In genomic region chr16:96795431-96795830, GRCm38 (mm10) we compare ENCODE assay signal across 8 mouse cellular contexts.
DNase-seq lines count a peak whose midpoint lies in the region; ATAC-seq and TF ChIP-seq lines count a peak whose summit lies in the region.

No protein-coding gene starts in this region.

- ATAC-seq in neural tube, embryonic 11.5 days (ENCODE audit: insufficient read depth, low FRiP score, low TSS enrichment): no peak
- ATAC-seq in midbrain, embryonic 16.5 days: no peak

- H3K27ac ChIP-seq in heart, adult 2 months: no peak overlapping the region
- no peak overlapping the region for H3K27ac ChIP-seq in neural tube, embryonic 11.5 days (ENCODE audit: low read depth, low read length)
- no peak overlapping the region for H3K27ac ChIP-seq in midbrain, embryonic 16.5 days (ENCODE audit: low read length)

- no peaks in the 10 kb centered on the region for H3K4me1 ChIP-seq in heart, adult 2 months (ENCODE audit: control insufficient read depth, insufficient read depth, low read length)
- H3K4me1 ChIP-seq in neural tube, embryonic 11.5 days (ENCODE audit: control insufficient read depth, insufficient read depth, low read length): no peaks in the 10 kb centered on the region
- H3K4me1 ChIP-seq in midbrain, embryonic 16.5 days (ENCODE audit: control insufficient read depth, insufficient read depth, low read length): no peaks in the 10 kb centered on the region

- TF ChIP-seq POLR2A in heart, adult 2 months (IDR thresholded peaks at IDR 0.05; ENCODE audit: insufficient read depth, low read depth, low read length): no peak

- TF ChIP-seq CTCF in heart, adult 2 months (IDR thresholded peaks at IDR 0.05): peak; percentile 71

- no peak overlapping the region for H3K4me3 ChIP-seq in heart, adult 2 months
- no peak overlapping the region for H3K4me3 ChIP-seq in neural tube, embryonic 11.5 days (ENCODE audit: low read depth, low read length)
- no peak overlapping the region for H3K4me3 ChIP-seq in midbrain, embryonic 16.5 days (ENCODE audit: low read depth, low read length)

- no peaks in the 10 kb centered on the region for H3K27me3 ChIP-seq in heart, adult 2 months (ENCODE audit: control insufficient read depth, insufficient read depth, low read length)
- H3K27me3 ChIP-seq in neural tube, embryonic 11.5 days (ENCODE audit: control insufficient read depth, insufficient read depth, low read length): no peaks in the 10 kb centered on the region
- no peaks in the 10 kb centered on the region for H3K27me3 ChIP-seq in midbrain, embryonic 16.5 days (ENCODE audit: control insufficient read depth, insufficient read depth, low read depth, low read length)

- no peaks in the 10 kb centered on the region for H3K79me2 ChIP-seq in heart, adult 2 months (replicated peaks; ENCODE audit: control insufficient read depth, insufficient read depth, low read length)

- DNase-seq in heart, adult 2 months: peak; percentile 6 to 20
- no peak for DNase-seq in heart, postnatal 25 days (ENCODE audit: low spot score)
- DNase-seq in right cerebral cortex, adult 2 months (ENCODE audit: low spot score in 2 of 2): peak; percentile 23 to 43
- DNase-seq in right cerebral cortex, postnatal 25 days: no peak
- peak; percentile 73 to 77 for DNase-seq in cerebellum, postnatal 10 days
- peak; percentile 33 to 72 for DNase-seq in kidney, adult 8-10 months
- peak; percentile 36 for DNase-seq in neural tube, embryonic 11.5 days (ENCODE audit: low spot score)

- no peak for TF ChIP-seq EP300 in heart, adult 2 months (IDR thresholded peaks at IDR 0.05; ENCODE audit: insufficient read depth, low read depth, low read length)

- no peaks in the 10 kb centered on the region for H3K36me3 ChIP-seq in heart, adult 2 months (ENCODE audit: control insufficient read depth, insufficient read depth, low read length)
- H3K36me3 ChIP-seq in neural tube, embryonic 11.5 days (ENCODE audit: control insufficient read depth, insufficient read depth, low read length): no peaks in the 10 kb centered on the region
- H3K36me3 ChIP-seq in midbrain, embryonic 16.5 days (ENCODE audit: control insufficient read depth, insufficient read depth, low read length): peaks cover 5% of the 10 kb centered on the region

- no peak overlapping the region for H3K4me2 ChIP-seq in neural tube, embryonic 11.5 days (ENCODE audit: low read depth)
- no peak overlapping the region for H3K4me2 ChIP-seq in midbrain, embryonic 16.5 days (ENCODE audit: low read length)

- intact Hi-C loops in heart, adult 2 months (cut with DNase I): no loop called here
- intact Hi-C loops in heart, postnatal 25 days (cut with DNase I): no loop called here

- H3K9ac ChIP-seq in heart, adult 2 months (ENCODE audit: low read depth, low read length): no peak overlapping the region
- H3K9ac ChIP-seq in neural tube, embryonic 11.5 days (ENCODE audit: low read length): no peak overlapping the region
- H3K9ac ChIP-seq in midbrain, embryonic 16.5 days (ENCODE audit: low read depth, low read length): no peak overlapping the region

- no peaks in the 10 kb centered on the region for H3K9me3 ChIP-seq in neural tube, embryonic 11.5 days (ENCODE audit: control insufficient read depth, low read length)
- no peaks in the 10 kb centered on the region for H3K9me3 ChIP-seq in midbrain, embryonic 16.5 days (replicated peaks; ENCODE audit: control insufficient read depth, low read length, poor library complexity, severe bottlenecking)

- 19% methylated on average over 2 of the region's 2 CpGs for WGBS in heart, adult 2 months
- WGBS in neural tube, embryonic 11.5 days: 55% methylated on average over 2 of the region's 2 CpGs
- 57% methylated on average over 2 of the region's 2 CpGs for WGBS in midbrain, embryonic 16.5 days

Comparison
In these comparisons a context has a peak if more than half of its experiments do, and no peak if none do; other contexts are left out.
1. DNase-seq: peak in heart, adult 2 months (2 of 2), right cerebral cortex, adult 2 months (2 of 2), cerebellum, postnatal 10 days (2 of 2), kidney, adult 8-10 months (2 of 2) and neural tube, embryonic 11.5 days (single experiment); none in heart, postnatal 25 days (single experiment) and right cerebral cortex, postnatal 25 days (single experiment).